Mouse (Mus musculus): ENCODE measurements around the gene Dach1.

Gene Dach1

DNA sequence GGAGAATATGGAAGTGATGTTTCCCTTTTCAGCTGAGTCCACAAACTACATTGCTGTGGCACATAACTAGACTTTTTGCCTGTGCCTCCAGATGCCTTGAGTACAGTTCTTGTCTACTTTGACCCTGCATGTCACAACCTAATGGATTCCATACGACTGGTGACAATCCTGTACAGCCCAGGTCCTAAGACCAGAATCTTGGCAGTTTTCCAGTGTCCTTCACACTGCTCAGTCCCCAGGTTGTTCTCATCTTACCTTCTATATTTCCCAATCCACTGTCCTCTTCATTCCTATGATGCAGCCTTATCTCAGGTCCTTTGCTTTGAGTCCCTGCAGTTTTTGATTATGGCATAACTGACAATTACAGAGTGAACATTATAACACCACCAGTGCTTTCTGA is 131.0 kb downstream of the Dach1 start:
- ATAC-seq (ENCODE audit: low TSS enrichment), result no peak

DNA sequence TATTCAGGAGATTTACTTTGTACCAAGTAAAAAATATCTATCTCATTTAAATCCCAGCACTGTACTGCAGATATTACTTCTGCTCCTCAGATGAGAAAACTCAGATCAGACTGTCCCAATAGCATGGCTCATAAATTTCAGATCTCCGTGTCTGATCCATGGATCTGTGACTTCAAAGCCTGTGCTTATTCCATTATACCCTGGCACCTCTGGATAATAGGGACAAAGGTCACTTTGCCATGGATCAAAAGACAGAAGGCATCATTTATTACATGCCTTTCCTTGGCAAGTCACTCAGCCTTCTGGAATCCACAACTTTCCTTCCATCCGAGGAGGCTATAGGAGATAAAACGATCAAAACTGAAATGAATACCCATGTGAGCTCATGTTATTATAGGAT is 132.4 kb downstream of the Dach1 start:
- no peak for ATAC-seq (ENCODE audit: low TSS enrichment)

DNA sequence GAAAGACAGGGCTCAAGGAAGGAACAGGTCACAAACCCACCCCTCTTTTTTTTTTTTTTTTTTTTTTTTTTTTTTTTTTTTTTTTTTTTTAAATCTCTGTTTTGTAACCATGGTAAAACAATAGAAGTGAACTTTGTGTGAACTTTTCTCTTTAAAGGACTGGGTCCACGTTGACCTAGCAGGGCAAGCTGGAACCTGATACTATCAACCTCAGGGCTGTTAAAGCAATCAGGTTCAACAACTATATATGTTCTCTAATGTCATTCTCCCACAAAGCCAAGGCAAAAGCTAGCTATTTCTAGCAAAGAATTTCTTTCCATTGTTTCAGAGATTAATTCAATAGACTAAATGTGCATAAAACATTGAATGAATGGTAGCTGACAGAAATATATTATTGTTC is 134.3 kb downstream of the Dach1 start:
- ATAC-seq (ENCODE audit: low TSS enrichment), result no peak

DNA sequence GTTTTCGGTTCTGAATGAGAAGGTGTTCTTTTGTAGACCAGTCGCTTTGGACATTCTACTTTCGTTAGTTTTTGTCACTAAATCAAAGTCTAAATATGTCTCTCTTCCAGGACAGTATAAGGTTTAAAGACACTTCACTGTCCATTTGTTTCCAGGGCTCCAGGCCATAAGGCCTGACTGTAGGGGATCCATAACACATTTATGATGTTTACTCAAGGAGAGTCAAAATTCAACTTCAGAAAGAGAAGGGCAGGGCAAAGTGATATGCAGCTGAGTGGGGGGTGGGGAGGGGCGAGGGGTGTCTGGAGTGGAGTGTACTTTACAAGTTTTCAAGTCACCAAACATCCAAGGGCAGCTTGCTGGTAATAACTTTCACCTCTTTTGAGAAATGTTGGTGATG is 146.0 kb downstream of the Dach1 start:
- no peak for ATAC-seq (ENCODE audit: low TSS enrichment)

DNA sequence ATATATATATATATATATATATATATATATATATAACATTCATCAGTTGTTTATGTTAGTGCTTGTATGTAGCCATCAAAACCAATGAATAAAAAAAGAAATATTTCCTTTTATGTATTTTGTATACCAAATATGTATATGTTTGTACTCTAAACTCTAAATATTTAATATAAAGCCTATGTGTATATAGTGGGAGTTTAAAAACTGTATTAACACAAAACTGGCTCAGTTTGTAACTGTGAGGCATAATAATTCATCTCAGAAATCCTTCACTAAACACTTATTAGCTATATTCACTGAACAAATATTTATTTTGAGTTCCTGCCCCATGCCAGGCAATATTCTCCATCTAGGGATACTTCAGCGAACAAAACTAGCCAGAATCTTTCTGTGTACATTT is 155.5 kb downstream of the Dach1 start:
- ATAC-seq (ENCODE audit: low TSS enrichment), result no peak

DNA sequence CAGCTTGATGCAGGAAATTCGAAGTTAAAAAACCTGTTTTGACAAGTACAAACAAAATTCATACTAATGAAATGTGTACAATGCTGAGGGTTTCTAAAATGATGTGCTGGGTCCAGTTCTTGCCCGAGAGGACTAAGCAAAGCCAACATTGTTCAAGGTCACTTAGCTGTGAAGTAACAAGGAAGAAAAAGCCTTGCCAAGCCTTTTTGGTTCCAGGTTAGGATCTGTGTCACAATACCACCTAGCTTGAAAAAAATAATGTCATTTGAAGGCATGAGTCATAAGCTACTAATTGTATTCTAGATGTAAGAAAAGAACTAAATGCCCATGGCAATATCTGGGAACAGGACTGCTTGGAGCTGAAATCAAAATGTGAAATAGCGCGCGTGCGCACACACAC is 161.1 kb downstream of the Dach1 start:
- ATAC-seq (ENCODE audit: low TSS enrichment), result no peak

DNA sequence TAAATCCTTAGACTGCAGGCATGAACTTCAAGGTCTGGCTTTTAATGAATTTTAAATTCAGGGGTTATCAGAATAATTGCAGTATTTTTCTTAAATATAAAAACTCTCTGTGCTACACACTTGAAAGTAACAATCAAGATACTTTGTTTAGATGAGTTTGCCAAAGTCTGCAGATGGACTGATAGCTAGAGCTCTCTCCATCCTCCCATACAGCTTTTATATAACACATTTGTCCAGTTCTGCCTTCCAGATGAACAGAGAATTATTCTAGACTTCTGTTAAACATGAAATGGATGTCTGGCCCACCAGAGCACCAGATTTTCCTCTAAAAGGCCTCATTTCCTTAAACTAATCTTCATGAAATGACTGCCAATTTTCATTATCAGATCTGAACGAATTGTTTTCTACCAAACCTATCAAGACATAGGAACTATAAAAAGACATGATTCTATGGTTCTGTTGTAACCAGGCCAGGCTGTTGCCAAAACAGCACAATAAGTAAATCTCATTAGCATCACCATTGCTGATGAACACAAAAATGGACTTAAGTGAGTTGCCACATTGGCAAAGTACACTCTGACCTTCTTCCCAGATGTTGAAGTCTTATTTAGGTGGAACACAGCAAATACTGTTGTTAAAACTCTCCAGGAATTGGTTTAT is 167.4 kb downstream of the Dach1 start:
- peak; percentile 67; the same call in 1 of the 2 replicates for ATAC-seq (ENCODE audit: low TSS enrichment)

DNA sequence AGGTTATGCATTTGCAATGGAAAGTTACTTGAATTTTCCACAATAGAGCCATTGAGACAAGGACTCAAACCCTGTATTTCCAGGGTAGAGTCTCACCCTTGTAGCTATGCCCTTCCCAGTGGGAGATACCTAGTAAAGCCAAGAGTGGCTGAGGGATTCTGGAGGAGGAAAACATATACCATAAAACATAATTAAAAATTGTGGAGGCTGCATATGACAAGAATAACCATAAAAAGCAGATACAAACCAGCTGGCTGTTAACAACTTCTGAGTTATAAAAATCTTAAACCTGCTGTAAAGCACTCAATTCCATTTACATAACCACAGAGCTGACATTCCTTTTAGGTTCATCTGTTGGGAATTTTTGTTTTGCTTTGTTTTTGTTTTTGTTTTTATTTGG is 171.0 kb downstream of the Dach1 start:
- ATAC-seq (ENCODE audit: low TSS enrichment), result peak; percentile 91

DNA sequence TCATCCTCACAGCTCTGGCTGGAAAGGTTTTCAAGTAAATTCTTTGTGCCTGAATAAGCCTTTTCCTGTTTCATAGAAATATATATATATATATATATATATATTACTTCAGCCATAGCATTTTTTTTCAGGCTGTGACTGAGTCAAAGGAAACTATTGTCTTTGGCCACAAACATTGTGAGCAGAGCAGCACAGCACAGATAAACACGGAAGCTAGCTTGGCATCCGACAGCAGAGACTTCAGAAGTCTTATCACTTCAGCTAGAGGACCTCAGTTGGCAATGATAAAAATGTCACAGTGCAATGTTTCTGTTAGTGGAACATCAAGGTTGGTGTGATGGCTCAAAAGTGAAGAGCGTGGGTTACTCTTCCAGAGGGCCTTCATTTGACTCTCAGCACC is 186.3 kb downstream of the Dach1 start:
- ATAC-seq (ENCODE audit: low TSS enrichment), result no peak

DNA sequence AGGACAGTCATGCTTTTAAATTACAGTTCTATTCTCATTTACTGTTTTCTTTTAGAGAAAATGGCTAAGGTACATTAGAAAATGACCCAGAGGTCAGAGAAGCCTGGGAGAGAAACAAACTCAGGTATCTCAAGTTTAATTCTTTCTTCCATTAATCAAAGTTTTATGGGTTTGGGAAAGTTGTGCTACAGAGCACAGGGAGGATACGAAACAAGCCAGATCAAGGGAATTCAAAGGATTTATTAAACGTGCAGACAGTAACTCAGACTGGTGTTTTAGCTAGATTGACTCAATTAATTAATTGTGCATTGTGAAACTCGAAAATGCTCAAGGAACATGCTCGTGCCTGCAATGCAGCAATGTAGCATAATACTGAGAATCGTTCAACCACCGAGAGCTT is 186.9 kb downstream of the Dach1 start:
- ATAC-seq (ENCODE audit: low TSS enrichment), result no peak

DNA sequence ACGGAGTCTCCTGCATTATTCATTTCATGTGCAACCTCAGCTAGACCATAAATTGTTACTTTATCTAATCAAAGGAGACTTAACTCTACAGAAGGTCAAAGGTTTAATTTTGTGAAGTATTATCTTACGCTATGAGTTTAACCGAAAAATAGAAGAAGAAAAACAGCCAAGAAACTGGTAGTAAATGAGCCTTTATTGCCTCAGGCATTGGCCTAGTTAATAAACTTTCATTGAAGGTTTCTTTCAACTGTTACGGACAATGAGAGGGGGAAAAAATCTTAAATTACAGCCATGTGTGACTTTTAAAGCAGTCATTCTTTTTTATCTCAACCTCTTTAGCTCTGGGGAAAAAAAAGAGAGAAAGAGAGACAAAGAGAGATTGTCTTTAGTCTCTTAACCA is 188.7 kb downstream of the Dach1 start:
- no peak for ATAC-seq (ENCODE audit: low TSS enrichment)

DNA sequence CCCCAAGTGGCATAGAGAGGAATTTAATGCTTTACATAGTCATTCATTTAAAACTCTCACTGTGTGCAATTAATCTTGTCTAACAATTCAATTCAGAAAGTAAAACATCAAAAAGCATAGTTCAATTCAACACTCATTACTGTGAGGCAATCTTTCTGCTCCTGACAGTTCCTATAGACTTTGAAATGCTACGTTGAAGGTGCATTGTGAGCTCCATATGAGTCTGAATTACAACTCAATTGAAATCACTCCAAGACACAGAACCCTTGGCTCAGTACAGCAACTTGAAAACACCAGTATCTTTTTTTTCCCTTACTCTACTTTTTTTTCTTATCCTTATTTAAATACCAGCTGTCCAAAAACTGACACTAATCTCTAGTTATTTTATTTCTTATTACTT is 193.5 kb downstream of the Dach1 start:
- ATAC-seq (ENCODE audit: low TSS enrichment), result no peak

DNA sequence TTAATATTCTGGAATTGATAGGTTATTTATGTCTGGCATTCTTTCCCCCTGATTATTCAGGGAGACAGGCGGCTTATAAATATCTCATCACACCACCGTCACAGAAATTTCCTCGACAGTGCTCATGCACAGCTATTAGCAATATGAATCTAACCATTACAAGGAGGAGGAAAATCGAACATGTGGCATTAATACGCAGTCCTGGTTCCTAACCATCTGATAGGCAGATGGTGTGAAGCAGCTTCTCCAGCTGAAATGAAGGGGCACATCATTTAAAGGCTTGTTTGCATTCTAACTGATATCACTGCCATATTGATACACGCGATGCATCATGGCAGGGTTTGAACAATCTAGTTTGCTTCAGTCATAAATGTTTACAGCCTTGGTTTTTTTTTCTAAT is 194.1 kb downstream of the Dach1 start:
- no peak for ATAC-seq (ENCODE audit: low TSS enrichment)

DNA sequence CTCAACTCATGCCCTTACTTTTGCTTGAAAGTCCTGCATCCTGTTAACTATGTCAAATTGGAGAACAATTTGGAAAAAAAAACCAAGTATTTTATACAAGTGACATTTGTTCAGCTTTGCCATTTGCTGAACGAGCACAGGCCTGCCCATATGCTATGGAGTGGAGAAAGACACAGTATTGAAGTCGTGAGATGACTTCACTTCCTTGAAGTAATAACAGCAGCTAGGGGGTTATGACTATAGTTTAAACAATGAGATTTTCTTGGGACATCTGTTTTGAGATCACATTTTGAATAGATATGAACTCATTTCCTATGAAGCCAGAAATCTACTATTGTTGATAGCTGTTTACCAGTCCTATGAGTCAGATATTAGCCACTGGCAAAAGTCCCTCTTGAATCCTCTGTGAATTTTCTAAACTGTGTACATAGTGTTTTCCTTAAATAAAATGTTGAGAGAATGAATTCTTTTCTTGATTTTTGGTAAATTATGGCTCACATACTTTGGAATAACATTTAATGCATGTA is 205.0 kb downstream of the Dach1 start:
- ATAC-seq (ENCODE audit: low TSS enrichment), result no peak

DNA sequence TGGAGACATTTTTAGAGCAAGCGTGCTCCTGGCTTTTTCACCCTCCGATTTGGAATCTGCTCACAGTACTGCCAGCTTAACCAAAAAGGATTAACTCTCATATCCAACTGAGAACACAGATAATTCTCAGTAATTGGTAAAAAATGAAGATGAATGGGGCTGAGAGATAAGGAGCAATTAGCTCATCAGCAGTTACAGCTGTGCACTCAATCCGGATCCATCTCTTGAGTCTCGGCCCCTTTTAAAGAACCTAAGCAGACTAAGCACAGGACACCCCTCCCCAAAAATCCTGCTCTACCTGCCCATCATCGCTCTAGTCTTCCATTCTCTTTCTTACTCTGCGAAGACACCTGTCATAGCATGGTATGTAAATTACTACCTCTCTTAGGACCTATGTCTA is 205.9 kb downstream of the Dach1 start:
- no peak for ATAC-seq (ENCODE audit: low TSS enrichment)

DNA sequence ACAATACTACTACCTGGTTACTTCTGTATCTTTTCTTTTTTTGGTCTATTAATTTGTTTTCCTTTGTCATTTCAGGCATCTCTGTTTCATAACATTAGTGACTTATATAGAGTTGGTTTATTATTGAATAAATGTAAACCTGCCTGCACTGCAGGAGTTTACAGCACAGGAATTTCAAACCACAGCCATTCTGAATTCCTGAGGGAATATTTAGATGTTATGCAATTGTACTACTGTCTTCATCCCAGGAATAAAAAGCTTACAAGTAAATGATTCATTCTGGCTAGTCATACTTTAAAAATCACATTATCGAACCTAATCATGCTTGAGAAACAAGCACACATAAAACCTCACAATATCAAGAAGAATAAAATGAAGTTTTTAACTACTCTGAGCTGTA is 213.2 kb downstream of the Dach1 start:
- ATAC-seq (ENCODE audit: low TSS enrichment), result no peak

DNA sequence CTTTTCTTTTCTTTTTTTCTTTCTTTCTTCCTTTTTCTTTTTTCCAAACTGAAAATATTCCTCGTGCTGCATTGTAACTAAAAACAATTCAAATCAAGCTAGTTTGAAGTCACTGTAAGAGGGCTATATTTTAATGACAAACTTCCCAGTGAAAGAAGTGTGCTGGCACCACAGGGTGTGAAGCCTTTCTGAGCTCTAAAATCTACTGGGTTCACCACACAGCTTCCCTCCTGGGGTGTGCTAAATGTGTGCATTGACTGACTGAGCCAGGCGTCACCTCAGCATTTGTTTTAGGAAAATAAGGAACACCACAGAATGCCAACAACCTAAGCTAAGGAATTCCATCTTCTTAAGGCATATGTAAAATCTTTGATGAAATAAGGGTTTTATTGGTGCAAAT is 224.1 kb downstream of the Dach1 start:
- no peak for ATAC-seq (ENCODE audit: low TSS enrichment)

DNA sequence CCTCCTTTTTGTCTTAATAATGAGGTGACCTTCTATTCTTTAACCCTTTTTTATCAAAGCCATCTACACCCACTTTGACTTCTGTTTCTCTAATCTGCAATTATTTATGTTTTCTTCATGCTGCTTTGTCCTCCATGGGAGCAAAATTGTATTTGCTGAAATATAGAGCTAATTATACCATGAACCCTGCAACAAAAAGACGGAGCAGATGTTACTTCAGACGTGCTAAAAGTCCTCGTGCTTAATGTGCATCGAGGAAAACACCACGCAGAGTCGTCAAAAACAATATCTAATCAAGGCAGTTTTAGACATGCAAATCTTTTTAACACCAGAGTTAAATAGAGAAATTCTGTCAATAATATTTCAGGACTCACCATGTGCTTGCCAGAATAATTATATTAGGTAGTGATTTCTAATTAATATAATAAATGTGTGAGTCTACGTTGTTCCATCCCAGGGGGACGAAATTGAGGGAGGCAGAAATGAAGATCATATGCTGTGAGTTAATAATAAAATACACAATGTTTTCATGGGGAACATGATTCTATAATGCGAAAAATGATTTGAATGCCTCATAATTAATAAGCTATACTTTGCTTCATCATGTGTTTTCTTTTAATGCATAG is 224.8 kb downstream of the Dach1 start:
- ATAC-seq (ENCODE audit: low TSS enrichment), result no peak

DNA sequence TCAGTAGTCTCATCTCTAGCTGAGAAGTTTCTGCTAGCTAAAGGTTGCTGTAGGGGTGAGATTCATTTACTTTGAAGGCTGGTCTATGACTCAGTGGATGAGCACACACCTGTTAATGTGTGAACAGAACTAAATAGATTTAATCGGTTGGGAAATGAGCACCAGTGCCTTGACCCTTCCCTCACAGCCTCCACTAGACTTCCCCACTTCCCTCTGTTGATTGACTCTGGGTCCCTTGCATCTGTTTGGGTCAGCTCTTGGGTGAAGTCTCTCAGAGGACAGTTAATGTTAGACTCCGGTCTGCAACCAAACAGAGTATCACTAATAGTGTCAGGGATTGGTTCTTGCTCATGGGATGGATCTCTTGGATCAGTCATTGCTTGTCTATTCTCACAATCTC is 227.2 kb downstream of the Dach1 start:
- no peak for ATAC-seq (ENCODE audit: low TSS enrichment)

DNA sequence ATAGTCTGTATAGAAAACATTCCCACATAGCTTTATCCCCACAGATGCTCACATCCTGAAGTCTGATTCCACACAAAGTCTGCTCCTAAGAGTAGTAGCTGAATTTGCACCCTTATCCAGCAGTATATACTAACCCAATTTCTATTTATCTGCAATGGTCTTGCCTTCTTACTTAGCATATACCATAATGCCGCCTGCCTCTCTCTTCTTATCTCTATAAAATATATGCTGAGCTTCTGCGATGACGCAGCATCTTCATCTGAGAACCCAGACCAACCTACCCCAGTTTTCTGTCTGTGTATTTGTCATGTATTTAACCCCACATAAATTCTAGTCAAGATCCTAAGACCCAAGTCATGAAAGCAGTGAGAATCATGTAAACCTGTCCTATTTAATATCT is 272.9 kb downstream of the Dach1 start:
- no peak for ATAC-seq (ENCODE audit: low TSS enrichment)

DNA sequence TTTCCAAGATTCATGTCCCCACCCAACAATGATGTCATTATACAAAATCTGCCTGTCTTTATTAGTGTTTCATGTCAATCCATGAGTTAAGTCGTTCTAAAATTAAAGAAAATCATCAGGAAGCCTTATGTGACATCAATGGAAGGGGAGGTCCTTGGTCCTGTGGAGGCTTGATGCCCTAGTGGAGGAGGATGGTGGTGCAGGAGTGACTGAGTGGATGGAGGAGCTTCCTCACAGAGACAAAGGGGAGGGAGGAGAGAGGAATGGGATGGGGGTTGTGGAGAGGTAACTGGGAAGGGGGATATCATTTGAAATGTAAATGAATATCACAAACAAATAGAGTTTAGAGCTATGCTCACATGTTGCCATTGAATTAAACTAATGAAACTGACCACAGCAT is 287.6 kb downstream of the Dach1 start:
- no peak for ATAC-seq (ENCODE audit: low TSS enrichment)

DNA sequence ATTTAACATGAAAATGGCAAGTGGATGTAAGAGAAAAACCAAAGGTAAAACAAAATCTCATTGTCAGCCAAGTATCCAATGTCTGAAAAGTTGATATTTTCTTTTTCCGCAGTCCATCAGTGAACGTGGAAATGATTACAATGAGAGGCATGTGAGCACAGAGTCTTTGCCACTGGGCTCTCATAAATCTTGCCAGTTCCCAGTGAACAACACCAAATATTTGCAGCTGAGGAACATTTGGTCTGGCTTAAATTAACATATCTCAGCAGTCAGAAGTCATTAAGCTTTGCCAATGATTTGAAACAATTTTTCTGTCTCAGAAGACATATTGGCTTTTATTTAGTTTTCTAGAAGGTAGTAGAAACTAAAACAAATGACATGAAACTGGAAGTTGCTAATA is 298.6 kb downstream of the Dach1 start:
- no peak for ATAC-seq (ENCODE audit: low TSS enrichment)

DNA sequence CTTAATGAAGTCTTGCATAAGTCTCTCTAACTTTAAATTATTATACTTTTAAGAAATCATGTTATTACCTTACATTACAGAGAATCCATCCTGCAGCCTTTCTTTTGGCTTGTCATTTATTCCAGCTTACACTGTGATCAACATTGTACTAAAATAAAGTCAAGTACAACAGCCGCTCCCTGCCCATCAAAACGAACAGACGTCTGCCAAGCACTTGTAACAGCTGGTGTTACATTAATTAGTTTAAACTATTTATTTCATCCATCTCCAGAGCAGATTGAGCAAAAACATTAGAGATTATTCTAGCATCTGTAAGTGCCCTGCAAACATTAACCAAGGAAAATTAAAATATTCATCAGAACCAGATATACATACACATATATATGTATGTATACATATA is 311.2 kb downstream of the Dach1 start:
- ATAC-seq (ENCODE audit: low TSS enrichment), result no peak

DNA sequence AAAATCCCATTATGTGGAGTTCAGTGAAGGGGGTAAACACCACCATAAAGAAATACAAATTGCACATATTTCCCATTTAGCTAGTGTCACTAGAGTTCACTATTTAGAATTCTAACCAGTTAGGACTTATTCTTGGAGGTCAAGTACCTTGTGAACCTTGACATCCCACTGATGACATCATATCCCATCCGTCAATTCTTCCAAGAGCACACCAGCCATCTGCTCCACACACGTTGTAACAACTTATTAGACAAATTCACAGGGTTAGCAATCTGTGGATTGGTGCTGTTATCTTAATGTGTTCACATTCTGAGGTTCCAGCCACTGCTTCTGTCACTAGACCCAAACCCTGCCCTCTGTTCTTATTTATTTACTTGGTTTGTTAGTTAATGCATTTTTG is 312.3 kb downstream of the Dach1 start:
- ATAC-seq (ENCODE audit: low TSS enrichment), result no peak
